Mouse (Mus musculus) lung, adult 2 months (tissue): ENCODE measurements around the gene Tatdn3.

Experiments used
- CTCF ChIP-seq: fragments of 200-500 bp; IDR thresholded peaks from 2 replicates; pipeline ENCODE4 v1.5.1; 2011; ENCODE audit warnings: mild to moderate bottlenecking, low read length, control low read depth; ENCODE audit not compliant: insufficient read depth
- POLR2A ChIP-seq: fragments of 200-500 bp; IDR thresholded peaks from 2 replicates; pipeline ENCODE4 v1.6.1; 2011; ENCODE audit warnings: low read depth, mild to moderate bottlenecking, control low read depth, low read length, borderline replicate concordance; ENCODE audit errors: extremely low read depth

- no peak for TF ChIP-seq POLR2A
- TF ChIP-seq CTCF: no peak
Measured at GRCm38 (mm10) chr1:191021016-191021415, 41.7 kb downstream of the Tatdn3 start.
